Mouse (Mus musculus): Measurements from ENCODE around the gene Cda. TPM values are rescaled to one million over a fixed set of nuclear protein-coding genes. Genes with fewer than 3 reads are reported as not detected.
"Not testable (repeated sequence)": the region's sequence is repeated elsewhere in the genome, so short reads cannot be mapped to it uniquely, and the experiment has no call there.

The Cda gene
- polyA plus RNA-seq, 1 experiment from 2014 or later = 4.1 TPM

DNA sequence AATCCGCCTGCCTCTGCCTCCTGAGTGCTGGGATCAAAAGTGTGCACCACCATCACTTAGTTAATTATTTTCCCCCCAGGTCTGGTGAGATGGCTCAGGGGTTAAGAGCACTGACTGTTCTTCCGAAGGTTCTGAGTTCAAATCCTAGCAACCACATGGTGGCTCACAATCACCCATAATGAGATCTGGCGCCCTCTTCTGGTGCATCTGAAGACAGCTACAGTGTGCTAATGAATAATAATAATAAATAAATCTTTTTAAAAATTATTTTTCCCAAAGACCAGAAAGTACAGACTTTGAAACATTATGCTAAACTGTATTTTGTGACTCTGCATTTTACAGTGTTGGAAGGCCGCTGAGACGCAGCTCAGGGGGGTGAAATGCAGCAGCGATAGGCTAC, 32.1 kb downstream of the Cda start:
- Histone ChIP-seq H3K4me1 (ENCODE audit: control insufficient read depth, insufficient read depth, low read length) (no peaks in the 10 kb centered on the region), H3K9me3 (ENCODE audit: control insufficient read depth, low read length) (no peaks in the 10 kb centered on the region), H3K4me2 (ENCODE audit: low read depth, severe bottlenecking) (no peak overlapping the region), H3K36me3 (ENCODE audit: control insufficient read depth, insufficient read depth, low read length) (no peaks in the 10 kb centered on the region), H3K9ac (ENCODE audit: low read length) (no peak overlapping the region), H3K27ac (replicated peaks; ENCODE audit: low read depth, low read length) (no peak overlapping the region), H3K4me3 (ENCODE audit: low read depth, low read length) (no peak overlapping the region), H3K27me3 (ENCODE audit: control insufficient read depth, insufficient read depth, low read length) (no peaks in the 10 kb centered on the region)
- DNase-seq (ENCODE audit: low spot score) (no peak), ATAC-seq (ENCODE audit: insufficient number of reproducible peaks, low FRiP score, low TSS enrichment, low read depth) (no peak)
- 85% methylated on average over 6 of the region's 6 CpGs for WGBS

DNA sequence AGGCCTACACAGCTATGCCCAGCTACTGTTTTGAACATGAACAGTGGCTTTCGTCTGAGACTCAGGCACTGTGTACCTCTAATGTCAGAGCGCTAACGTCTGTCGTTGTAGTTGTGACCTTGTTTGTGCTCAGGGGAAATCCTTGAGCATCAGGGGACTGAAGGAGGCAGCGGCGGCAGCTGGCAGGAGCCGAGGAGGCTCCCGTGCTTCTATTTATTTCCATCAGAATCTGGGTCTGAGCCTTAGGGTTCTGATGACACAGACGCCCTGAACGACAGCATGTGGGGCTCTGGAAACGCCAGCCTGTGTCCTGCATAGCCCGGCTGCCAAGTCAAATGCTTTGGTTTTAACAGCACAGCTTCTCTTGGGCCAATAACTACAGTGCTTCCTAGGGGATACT, 32.8 kb downstream of the Cda start:
- H3K4me3 ChIP-seq (ENCODE audit: low read depth, low read length) = no peak overlapping the region
- ATAC-seq (ENCODE audit: insufficient number of reproducible peaks, low FRiP score, low TSS enrichment, low read depth) (no peak), DNase-seq (ENCODE audit: low spot score) (no peak)
- no peaks in the 10 kb centered on the region for H3K9me3 ChIP-seq (ENCODE audit: control insufficient read depth, low read length)
- H3K36me3 ChIP-seq (ENCODE audit: control insufficient read depth, insufficient read depth, low read length) = no peaks in the 10 kb centered on the region
- no peak overlapping the region for H3K9ac ChIP-seq (ENCODE audit: low read length)
- H3K27ac ChIP-seq (replicated peaks; ENCODE audit: low read depth, low read length) = no peak overlapping the region
- H3K4me1 ChIP-seq (ENCODE audit: control insufficient read depth, insufficient read depth, low read length) = no peaks in the 10 kb centered on the region
- H3K4me2 ChIP-seq (ENCODE audit: low read depth, severe bottlenecking) = no peak overlapping the region
- H3K27me3 ChIP-seq (ENCODE audit: control insufficient read depth, insufficient read depth, low read length) = no peaks in the 10 kb centered on the region
- WGBS = 83% methylated on average over 12 of the region's 12 CpGs

DNA sequence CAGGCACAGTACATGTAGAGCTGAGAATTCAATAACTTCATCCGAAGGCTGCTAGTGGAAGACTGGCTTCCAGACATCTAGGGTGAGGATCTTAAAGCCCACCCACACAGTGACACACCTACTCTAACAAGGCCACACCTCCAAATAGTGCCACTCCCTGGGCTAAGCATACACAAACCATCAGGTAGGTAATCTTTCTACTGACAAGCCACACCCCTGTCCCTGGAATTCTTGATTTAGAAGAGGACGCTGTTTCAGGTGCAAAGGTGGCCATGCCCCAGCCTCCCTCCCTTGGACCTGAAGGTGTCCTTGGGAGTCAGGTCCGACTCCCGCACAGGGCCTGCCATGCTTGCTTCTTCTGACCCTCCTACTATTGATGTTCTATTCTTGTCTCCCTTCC, 34.7 kb downstream of the Cda start:
- no peak for DNase-seq (ENCODE audit: low spot score)

DNA sequence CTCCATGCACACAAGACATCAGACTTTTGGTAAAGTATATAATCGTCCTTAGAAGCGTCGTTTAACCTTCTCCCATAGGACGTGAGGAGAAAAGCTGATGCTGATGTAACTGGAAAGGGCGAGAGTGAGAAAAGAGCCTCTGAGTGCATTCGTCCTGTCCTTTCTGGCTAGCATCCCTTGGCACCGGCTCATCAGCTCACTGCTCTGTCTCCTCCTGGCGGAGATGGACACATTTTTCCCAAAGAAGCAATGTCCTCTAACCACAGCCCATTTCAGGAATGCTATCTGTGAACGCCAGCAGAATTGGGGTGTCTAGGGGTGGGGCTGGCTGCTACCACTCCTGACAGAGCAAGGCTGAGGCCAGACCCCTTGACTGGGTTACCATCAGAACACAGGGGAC, 36.1 kb downstream of the Cda start:
- no peak for ATAC-seq (ENCODE audit: insufficient number of reproducible peaks, low FRiP score, low TSS enrichment, low read depth)
- H3K36me3 ChIP-seq (ENCODE audit: control insufficient read depth, insufficient read depth, low read length) = no peaks in the 10 kb centered on the region
- H3K9ac ChIP-seq (ENCODE audit: low read length) = no peak overlapping the region
- 87% methylated on average over 9 of the region's 9 CpGs for WGBS
- no peaks in the 10 kb centered on the region for H3K9me3 ChIP-seq (ENCODE audit: control insufficient read depth, low read length)
- no peaks in the 10 kb centered on the region for H3K4me1 ChIP-seq (ENCODE audit: control insufficient read depth, insufficient read depth, low read length)
- H3K4me2 ChIP-seq (ENCODE audit: low read depth, severe bottlenecking) = no peak overlapping the region
- no peak overlapping the region for H3K4me3 ChIP-seq (ENCODE audit: low read depth, low read length)
- no peaks in the 10 kb centered on the region for H3K27me3 ChIP-seq (ENCODE audit: control insufficient read depth, insufficient read depth, low read length)
- no peak overlapping the region for H3K27ac ChIP-seq (replicated peaks; ENCODE audit: low read depth, low read length)
- no peak for DNase-seq (ENCODE audit: low spot score)

More for the DNA sequence above, 34.7 kb downstream of the Cda start:
- Histone ChIP-seq H3K4me3 (ENCODE audit: low read depth, low read length) (no peak overlapping the region), H3K27me3 (ENCODE audit: control insufficient read depth, insufficient read depth, low read length) (no peaks in the 10 kb centered on the region), H3K36me3 (ENCODE audit: control insufficient read depth, insufficient read depth, low read length) (no peaks in the 10 kb centered on the region), H3K9me3 (ENCODE audit: control insufficient read depth, low read length) (no peaks in the 10 kb centered on the region), H3K4me1 (ENCODE audit: control insufficient read depth, insufficient read depth, low read length) (no peaks in the 10 kb centered on the region), H3K27ac (replicated peaks; ENCODE audit: low read depth, low read length) (no peak overlapping the region), H3K9ac (ENCODE audit: low read length) (no peak overlapping the region), H3K4me2 (ENCODE audit: low read depth, severe bottlenecking) (no peak overlapping the region)
- 82% methylated on average over 4 of the region's 4 CpGs for WGBS
- no peak for ATAC-seq (ENCODE audit: insufficient number of reproducible peaks, low FRiP score, low TSS enrichment, low read depth)

DNA sequence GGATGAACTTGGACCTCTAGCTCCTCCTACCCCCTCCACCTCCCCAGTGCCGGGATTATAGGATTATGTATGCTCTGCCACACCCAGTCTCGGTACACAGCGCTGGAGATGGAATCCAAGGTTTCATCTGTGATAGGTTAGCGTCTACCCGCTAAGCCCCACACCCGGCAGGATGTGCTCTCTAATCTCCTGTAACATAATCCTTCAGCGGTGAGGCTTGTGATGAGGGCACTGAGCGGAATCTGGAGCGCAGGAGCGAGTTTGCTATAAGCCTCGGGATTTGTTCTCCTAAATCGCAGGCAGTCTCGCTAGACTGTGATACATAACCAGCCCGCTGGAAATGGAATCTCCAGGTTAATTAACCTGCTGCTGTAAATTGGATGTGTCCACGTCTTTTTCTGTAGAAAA, 37.5 kb downstream of the Cda start:
- 24% methylated on average over 15 of the region's 15 CpGs for WGBS

DNA sequence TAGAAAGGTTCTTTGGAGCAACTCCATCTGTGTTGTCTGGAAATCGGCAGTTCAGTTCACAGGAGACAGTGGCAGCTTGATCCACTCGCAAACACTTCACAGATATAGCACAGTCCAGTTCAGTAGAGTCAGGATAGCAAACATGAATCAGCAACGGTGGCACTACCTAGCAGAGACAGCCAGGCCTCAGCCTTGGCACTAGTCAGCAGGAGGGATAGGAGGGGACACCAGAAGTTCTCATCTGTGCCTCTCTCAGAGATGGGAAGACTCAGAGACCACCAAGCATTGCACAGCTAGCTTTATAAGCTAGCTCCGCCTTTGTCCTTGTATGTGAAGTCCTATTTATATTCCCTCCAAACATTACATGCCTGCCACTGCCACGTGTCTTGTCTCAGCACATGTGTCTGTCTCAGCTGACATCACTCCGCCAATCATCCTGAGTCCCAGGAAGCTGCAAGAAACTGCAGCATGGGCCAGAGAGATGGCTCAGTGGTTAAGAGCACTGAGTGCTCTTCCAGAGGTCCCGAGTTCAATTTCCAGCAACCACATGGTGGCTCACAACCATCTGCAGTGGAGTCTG, 39.8 kb downstream of the Cda start:
- ATAC-seq (ENCODE audit: insufficient number of reproducible peaks, low FRiP score, low TSS enrichment, low read depth) = no peak
- H3K4me1 ChIP-seq (ENCODE audit: control insufficient read depth, insufficient read depth, low read length) = no peaks in the 10 kb centered on the region
- DNase-seq (ENCODE audit: low spot score) = no peak
- peak overlapping the region; percentile 17; the same call in 1 of the 2 replicates for H3K4me3 ChIP-seq (ENCODE audit: low read depth, low read length)
- H3K9me3 ChIP-seq (ENCODE audit: control insufficient read depth, low read length) = no peaks in the 10 kb centered on the region
- H3K27ac ChIP-seq (replicated peaks; ENCODE audit: low read depth, low read length) = no peak overlapping the region
- WGBS = 79% methylated on average over 7 of the region's 7 CpGs
- no peak overlapping the region for H3K9ac ChIP-seq (ENCODE audit: low read length)
- H3K27me3 ChIP-seq (ENCODE audit: control insufficient read depth, insufficient read depth, low read length) = no peaks in the 10 kb centered on the region
- no peaks in the 10 kb centered on the region for H3K36me3 ChIP-seq (ENCODE audit: control insufficient read depth, insufficient read depth, low read length)
- H3K4me2 ChIP-seq (ENCODE audit: low read depth, severe bottlenecking) = peak overlapping the region; percentile 7; the same call in 1 of the 2 replicates

More for the DNA sequence above, 37.5 kb downstream of the Cda start:
- DNase-seq (ENCODE audit: low spot score) (peak; percentile 29), ATAC-seq (ENCODE audit: insufficient number of reproducible peaks, low FRiP score, low TSS enrichment, low read depth) (no peak)
- Histone ChIP-seq H3K36me3 (ENCODE audit: control insufficient read depth, insufficient read depth, low read length) (no peaks in the 10 kb centered on the region), H3K4me2 (ENCODE audit: low read depth, severe bottlenecking) (no peak overlapping the region), H3K27ac (replicated peaks; ENCODE audit: low read depth, low read length) (no peak overlapping the region), H3K4me1 (ENCODE audit: control insufficient read depth, insufficient read depth, low read length) (no peaks in the 10 kb centered on the region), H3K27me3 (ENCODE audit: control insufficient read depth, insufficient read depth, low read length) (no peaks in the 10 kb centered on the region), H3K9ac (ENCODE audit: low read length) (no peak overlapping the region), H3K9me3 (ENCODE audit: control insufficient read depth, low read length) (no peaks in the 10 kb centered on the region), H3K4me3 (ENCODE audit: low read depth, low read length) (no peak overlapping the region)

DNA sequence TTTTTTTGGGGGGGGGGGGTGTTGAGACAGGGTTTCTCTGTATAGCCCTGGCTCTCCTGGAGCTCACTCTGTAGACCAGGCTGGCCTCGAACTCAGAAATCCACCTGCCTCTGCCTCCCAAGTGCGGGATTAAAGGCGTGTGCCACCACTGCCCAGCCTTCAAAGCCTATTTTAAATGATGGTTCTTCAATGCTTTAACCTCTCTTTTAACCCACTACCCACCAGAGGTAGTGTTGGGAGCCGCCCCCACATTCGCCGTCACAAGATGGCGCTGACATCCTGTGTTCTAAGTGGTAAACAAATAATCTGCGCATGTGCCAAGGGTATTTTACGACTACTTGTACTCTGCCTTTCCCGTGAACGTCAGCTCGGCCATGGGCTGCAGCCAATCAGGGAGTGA, 40.6 kb downstream of the Cda start:
- H3K27ac ChIP-seq (replicated peaks; ENCODE audit: low read depth, low read length); H3K9ac ChIP-seq (ENCODE audit: low read length); H3K27me3 ChIP-seq (ENCODE audit: control insufficient read depth, insufficient read depth, low read length); H3K9me3 ChIP-seq (ENCODE audit: control insufficient read depth, low read length); DNase-seq (ENCODE audit: low spot score); H3K4me1 ChIP-seq (ENCODE audit: control insufficient read depth, insufficient read depth, low read length); H3K36me3 ChIP-seq (ENCODE audit: control insufficient read depth, insufficient read depth, low read length); H3K4me3 ChIP-seq (ENCODE audit: low read depth, low read length); H3K4me2 ChIP-seq (ENCODE audit: low read depth, severe bottlenecking); ATAC-seq (ENCODE audit: insufficient number of reproducible peaks, low FRiP score, low TSS enrichment, low read depth): not testable (repeated sequence)
- 61% methylated on average over 8 of the region's 12 CpGs for WGBS

DNA sequence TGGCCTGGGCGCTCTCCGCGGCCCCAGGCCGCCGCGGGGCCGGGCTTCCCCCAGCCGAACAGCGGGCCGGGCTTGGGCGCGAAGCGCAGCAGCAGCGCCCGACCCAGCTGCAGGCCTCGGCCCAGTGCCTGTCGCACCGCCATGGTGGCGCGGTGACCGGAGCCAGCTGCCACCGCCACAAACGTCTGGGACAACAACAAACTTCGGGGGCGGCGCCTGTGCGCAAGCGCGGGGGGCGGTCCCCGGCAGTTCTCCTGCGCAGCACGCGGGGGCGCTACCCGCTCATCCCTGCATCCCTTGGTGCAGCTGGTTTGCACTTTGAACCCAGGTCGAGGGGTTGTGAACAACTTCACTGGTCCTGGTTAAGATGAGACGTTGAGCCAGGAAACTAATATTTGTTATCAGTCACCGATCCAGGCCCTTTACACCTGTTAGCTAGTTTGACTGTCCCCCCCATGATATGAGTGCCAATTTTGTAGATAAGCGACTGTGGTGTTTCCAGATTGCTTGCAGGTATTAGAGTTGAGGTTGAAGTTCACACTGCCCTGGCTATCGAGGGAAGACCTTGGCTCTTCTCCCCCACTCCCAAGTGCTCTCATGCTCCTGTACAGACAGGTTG, 41.6 kb downstream of the Cda start, which contains the start of gene Pink1:
Gene Pink1 (minus strand): TSS at position 231 of the 619 bp plus-strand sequence.
- Histone ChIP-seq H3K9ac (ENCODE audit: low read length) (peak within 1 kb of the TSS; percentile 84), H3K36me3 (ENCODE audit: control insufficient read depth, insufficient read depth, low read length) (no peaks in the 10 kb centered on the region), H3K4me2 (ENCODE audit: low read depth, severe bottlenecking) (peak within 1 kb of the TSS; percentile 72), H3K4me3 (ENCODE audit: low read depth, low read length) (peak within 1 kb of the TSS; percentile 81), H3K9me3 (ENCODE audit: control insufficient read depth, low read length) (no peaks in the 10 kb centered on the region), H3K27me3 (ENCODE audit: control insufficient read depth, insufficient read depth, low read length) (no peaks in the 10 kb centered on the region), H3K4me1 (ENCODE audit: control insufficient read depth, insufficient read depth, low read length) (no peaks in the 10 kb centered on the region), H3K27ac (replicated peaks; ENCODE audit: low read depth, low read length) (peak within 1 kb of the TSS; percentile 91)
- DNase-seq (ENCODE audit: low spot score) (peak; percentile 90), ATAC-seq (ENCODE audit: insufficient number of reproducible peaks, low FRiP score, low TSS enrichment, low read depth) (peak; percentile 31)
- 4% methylated on average over 33 of the region's 41 CpGs for WGBS
